Mouse (Mus musculus): ENCODE measurements around the gene Tgfbr3. TPM values are rescaled to one million over a fixed set of nuclear protein-coding genes. Genes with fewer than 3 reads are reported as not detected.

The Tgfbr3 gene
- total and polyA plus RNA-seq, 2 experiments from 2014 or later = 3.4 to 14.3 TPM

DNA sequence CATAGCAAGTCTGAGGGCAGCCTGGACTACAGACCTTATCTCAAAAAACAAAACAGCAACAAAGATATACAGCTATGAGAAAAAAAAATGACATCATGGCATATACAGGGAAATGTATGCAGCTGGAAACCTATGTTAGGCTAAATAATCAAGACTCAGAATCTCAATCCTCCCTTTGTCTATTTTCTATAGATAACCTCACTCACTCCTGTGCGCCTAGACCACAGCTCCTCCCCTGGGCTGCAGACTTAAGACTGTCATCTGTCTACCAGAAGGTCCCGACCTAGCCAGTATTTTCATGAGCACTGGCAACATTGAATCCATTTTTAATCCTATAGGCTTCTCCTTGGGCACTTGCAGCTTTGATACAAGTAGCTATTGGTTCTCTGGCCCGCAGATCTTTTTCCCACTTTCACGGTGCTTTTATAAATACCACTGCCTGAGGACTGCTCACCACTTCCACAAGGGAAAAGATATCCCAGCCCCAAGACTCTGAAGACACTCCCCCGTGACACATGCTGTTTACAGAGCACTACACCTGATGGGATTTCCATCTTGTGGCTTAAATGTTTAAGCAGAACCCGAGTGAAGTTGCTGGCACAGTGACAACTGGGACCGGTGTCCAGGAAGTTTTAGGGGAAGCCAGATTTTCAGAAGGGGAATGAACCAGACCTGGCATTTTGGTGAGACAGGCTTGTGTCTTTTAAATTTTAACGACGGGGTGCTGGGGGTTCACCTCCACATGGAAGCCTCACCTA is 138.7 kb downstream of the Tgfbr3 start:
- no peak overlapping the region for H3K4me2 ChIP-seq (ENCODE audit: low read depth)
- peaks cover 5% of the 10 kb centered on the region; the same call in 1 of the 2 replicates for H3K4me1 ChIP-seq (ENCODE audit: insufficient read depth)
- H3K9me3 ChIP-seq (ENCODE audit: low read length) = no peaks in the 10 kb centered on the region
- H3K9ac ChIP-seq = no peak overlapping the region
- 49% methylated on average over 9 of the region's 9 CpGs for WGBS
- H3K27ac ChIP-seq (ENCODE audit: low read depth, low read length) = no peak overlapping the region
- no peaks in the 10 kb centered on the region for H3K36me3 ChIP-seq (ENCODE audit: insufficient read depth)
- TF ChIP-seq CTCF (IDR thresholded peaks at IDR 0.05; ENCODE audit: low read depth) = no peak
- ATAC-seq = no peak
- H3K27me3 ChIP-seq (ENCODE audit: insufficient read depth, low read length) = no peaks in the 10 kb centered on the region; the same call in 1 of the 2 replicates
- no peak for DNase-seq
- no peak overlapping the region for H3K4me3 ChIP-seq (ENCODE audit: low read depth, low read length)

DNA sequence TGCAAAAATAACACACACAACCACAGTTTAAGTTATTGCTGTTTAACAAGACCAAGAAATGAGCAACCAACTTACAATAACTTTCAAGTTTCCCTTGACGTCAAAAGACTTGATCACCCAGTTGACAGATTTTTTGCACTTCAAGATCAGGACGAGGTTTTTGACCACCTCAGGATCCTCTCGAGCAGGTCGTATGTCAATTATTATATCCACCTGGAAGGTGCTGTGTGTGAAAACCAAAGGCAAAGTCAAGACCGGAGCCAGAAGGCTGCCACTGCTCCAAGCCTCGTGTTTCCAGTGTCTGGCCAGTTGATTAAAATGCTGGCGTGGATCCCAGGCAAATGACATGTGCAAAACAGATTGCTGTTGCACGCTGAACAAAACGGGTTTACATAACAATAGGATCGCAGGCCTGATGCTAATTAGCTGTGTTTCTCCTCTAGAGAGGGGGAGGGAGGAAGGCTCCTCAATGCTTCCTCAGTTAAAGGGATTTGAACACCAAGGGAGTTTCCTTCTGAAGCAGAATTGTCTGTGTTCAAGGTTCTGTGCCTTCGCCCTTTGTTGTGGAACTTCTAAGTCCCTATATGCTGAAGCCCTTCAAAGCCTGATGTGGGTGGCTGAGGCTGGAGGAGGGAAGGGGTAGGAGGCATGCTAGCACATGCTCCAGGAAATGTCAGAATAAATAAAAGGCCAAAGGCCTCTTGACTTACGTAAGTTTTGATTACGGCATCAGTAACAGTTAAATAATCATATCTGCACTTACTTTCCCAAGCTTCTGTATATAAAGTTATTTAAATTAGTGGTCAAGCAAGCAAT is 141.3 kb downstream of the Tgfbr3 start:
- Histone ChIP-seq H3K36me3 (ENCODE audit: insufficient read depth) (no peaks in the 10 kb centered on the region), H3K4me3 (ENCODE audit: low read depth, low read length) (no peak overlapping the region), H3K9me3 (ENCODE audit: low read length) (no peaks in the 10 kb centered on the region), H3K27me3 (ENCODE audit: insufficient read depth, low read length) (no peaks in the 10 kb centered on the region), H3K4me2 (ENCODE audit: low read depth) (no peak overlapping the region), H3K4me1 (ENCODE audit: insufficient read depth) (peaks cover 5% of the 10 kb centered on the region; the same call in 1 of the 2 replicates), H3K27ac (ENCODE audit: low read depth, low read length) (no peak overlapping the region), H3K9ac (no peak overlapping the region)
- WGBS = 9% methylated on average over 13 of the region's 13 CpGs
- DNase-seq = peak; percentile 77
- peak; percentile 38; the same call in 1 of the 2 replicates for ATAC-seq
- TF ChIP-seq CTCF (IDR thresholded peaks at IDR 0.05; ENCODE audit: low read depth) = no peak

DNA sequence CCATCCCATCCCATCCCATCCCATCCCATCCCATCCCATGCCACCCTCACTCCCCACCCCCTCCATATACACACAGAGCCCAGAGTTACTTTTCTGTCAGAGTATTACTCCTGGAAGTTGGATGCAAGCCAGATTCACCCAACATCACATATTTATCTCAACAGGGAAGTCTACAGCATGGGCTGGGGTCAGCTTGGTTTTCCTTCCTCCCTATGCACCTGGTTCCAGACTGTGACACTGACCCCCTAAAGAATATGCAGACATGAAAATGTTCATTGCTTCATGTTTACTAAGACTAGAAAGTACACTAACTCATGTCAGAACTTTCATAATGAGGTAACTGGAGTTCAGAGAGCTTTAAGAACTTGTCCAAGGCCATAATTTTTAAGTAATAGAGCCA is 142.0 kb downstream of the Tgfbr3 start:
- no peak for ATAC-seq
- Histone ChIP-seq H3K4me2 (ENCODE audit: low read depth) (no peak overlapping the region), H3K4me1 (ENCODE audit: insufficient read depth) (peaks cover 5% of the 10 kb centered on the region; the same call in 1 of the 2 replicates), H3K4me3 (ENCODE audit: low read depth, low read length) (no peak overlapping the region), H3K27ac (ENCODE audit: low read depth, low read length) (no peak overlapping the region), H3K27me3 (ENCODE audit: insufficient read depth, low read length) (0 out of 2 replicates have a peak, but pooled peaks cover under 1% of the 10 kb centered on the region), H3K9ac (no peak overlapping the region), H3K36me3 (ENCODE audit: insufficient read depth) (no peaks in the 10 kb centered on the region), H3K9me3 (ENCODE audit: low read length) (no peaks in the 10 kb centered on the region)
- no peak for DNase-seq
- TF ChIP-seq CTCF (IDR thresholded peaks at IDR 0.05; ENCODE audit: low read depth) = no peak

DNA sequence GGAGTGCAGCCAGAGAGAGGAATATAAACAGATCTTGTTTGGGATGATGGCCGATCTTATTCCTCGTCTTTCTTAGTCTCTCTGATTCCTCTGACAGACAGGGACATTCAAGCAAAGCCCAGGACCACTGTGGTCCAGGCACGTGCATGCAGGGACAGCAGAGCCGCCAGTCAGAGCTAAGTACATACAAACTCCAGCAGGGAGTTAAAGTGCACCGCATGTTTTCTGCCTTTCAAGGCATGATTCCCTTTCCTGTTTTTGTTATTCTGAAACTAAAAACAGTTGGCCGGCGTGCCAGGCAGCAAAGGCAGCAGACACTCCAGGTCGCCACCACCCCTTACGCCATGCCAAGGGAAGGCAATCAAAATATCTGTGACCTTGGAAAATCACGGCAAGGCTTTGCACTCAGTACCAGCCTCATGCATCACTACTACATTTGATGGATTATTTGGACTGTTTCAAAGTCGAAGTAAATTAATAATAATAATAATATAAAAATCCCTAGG is 143.3 kb downstream of the Tgfbr3 start:
- no peak for TF ChIP-seq CTCF (IDR thresholded peaks at IDR 0.05; ENCODE audit: low read depth)
- H3K4me1 ChIP-seq (ENCODE audit: insufficient read depth) = peaks cover 5% of the 10 kb centered on the region; the same call in 1 of the 2 replicates
- peaks cover 4% of the 10 kb centered on the region; the same call in 1 of the 2 replicates for H3K27me3 ChIP-seq (ENCODE audit: insufficient read depth, low read length)
- H3K9me3 ChIP-seq (ENCODE audit: low read length) = no peaks in the 10 kb centered on the region
- no peak overlapping the region for H3K27ac ChIP-seq (ENCODE audit: low read depth, low read length)
- no peak overlapping the region for H3K4me2 ChIP-seq (ENCODE audit: low read depth)
- 40% methylated on average over 11 of the region's 11 CpGs for WGBS
- no peaks in the 10 kb centered on the region for H3K36me3 ChIP-seq (ENCODE audit: insufficient read depth)
- DNase-seq (no peak), ATAC-seq (no peak)
- no peak overlapping the region for H3K9ac ChIP-seq
- no peak overlapping the region for H3K4me3 ChIP-seq (ENCODE audit: low read depth, low read length)

DNA sequence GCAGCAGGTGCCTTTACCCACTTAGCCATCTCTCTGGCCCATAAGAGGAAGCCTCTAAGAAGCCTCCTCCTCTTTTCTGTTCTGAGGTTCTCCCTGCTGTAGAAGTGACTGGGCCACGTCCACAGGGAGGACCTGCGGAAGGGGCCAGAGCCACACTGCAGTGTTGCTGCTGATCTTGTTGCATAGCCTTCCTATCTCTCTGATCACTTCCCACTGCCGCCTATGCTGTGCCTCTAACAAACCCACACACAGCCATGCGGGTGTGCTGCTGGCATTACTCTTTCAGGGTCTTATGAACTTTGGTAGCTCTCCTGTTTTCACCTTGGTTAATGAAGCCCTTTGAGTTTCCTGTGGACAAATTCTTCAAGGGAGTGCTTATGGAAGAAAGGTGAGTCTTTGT is 144.3 kb downstream of the Tgfbr3 start:
- H3K4me3 ChIP-seq (ENCODE audit: low read depth, low read length) = no peak overlapping the region
- peaks cover 5% of the 10 kb centered on the region; the same call in 1 of the 2 replicates for H3K4me1 ChIP-seq (ENCODE audit: insufficient read depth)
- 86% methylated on average over 4 of the region's 4 CpGs for WGBS
- no peaks in the 10 kb centered on the region for H3K9me3 ChIP-seq (ENCODE audit: low read length)
- no peak overlapping the region for H3K4me2 ChIP-seq (ENCODE audit: low read depth)
- ATAC-seq = no peak
- H3K9ac ChIP-seq = no peak overlapping the region
- H3K27ac ChIP-seq (ENCODE audit: low read depth, low read length) = no peak overlapping the region
- H3K36me3 ChIP-seq (ENCODE audit: insufficient read depth) = no peaks in the 10 kb centered on the region
- TF ChIP-seq CTCF (IDR thresholded peaks at IDR 0.05; ENCODE audit: low read depth) = no peak
- H3K27me3 ChIP-seq (ENCODE audit: insufficient read depth, low read length) = peaks cover 4% of the 10 kb centered on the region; the same call in 1 of the 2 replicates
- no peak for DNase-seq

DNA sequence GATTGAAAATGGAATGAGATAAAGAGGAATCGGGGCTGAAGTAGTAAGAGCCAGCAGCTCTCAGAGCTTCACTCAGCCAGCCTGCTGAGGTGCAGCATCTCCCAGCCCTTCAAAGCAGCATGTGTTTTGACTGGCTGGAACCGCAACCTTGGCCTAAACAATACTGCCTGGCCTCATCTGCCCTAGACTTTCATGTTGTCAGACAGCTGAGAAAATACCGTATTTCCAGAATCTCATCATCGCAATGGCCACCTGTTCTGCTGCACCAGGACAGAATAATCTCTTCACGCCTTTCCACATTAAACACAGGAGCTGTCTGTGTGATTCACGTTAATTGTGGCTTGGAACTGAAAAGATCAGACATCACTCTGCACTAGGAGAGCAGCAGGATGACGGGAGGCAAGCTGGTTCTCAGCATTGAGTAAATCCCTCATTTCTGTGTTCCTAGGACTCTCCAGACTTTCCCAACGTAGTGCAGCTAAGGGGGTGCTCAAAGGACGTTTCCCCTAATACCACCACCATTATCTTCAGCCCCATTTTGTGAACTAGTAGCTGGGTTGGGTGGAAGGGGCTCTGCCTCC is 145.1 kb downstream of the Tgfbr3 start:
- 0 out of 2 replicates have a peak overlapping the region, but pooled peaks have one; percentile 35 for H3K27ac ChIP-seq (ENCODE audit: low read depth, low read length)
- H3K4me2 ChIP-seq (ENCODE audit: low read depth) = no peak overlapping the region
- TF ChIP-seq CTCF (IDR thresholded peaks at IDR 0.05; ENCODE audit: low read depth) = no peak
- peaks cover 4% of the 10 kb centered on the region; the same call in 1 of the 2 replicates for H3K27me3 ChIP-seq (ENCODE audit: insufficient read depth, low read length)
- no peak overlapping the region for H3K9ac ChIP-seq
- H3K9me3 ChIP-seq (ENCODE audit: low read length) = no peaks in the 10 kb centered on the region
- H3K4me1 ChIP-seq (ENCODE audit: insufficient read depth) = peaks cover 5% of the 10 kb centered on the region; the same call in 1 of the 2 replicates
- H3K4me3 ChIP-seq (ENCODE audit: low read depth, low read length) = no peak overlapping the region
- DNase-seq (peak; percentile 53), ATAC-seq (peak; percentile 89)
- 22% methylated on average over 9 of the region's 9 CpGs for WGBS
- H3K36me3 ChIP-seq (ENCODE audit: insufficient read depth) = no peaks in the 10 kb centered on the region

Measured in forebrain, postnatal 0 days (tissue).